Mouse (Mus musculus) forebrain, embryonic 12.5 days (tissue): ENCODE results near the gene Spata46. TPM values are rescaled to one million over a fixed set of nuclear protein-coding genes. Genes with fewer than 3 reads are reported as not detected.

Source experiments
- ATAC-seq: fragments of 200-750 bp; cut with Nextera tagmentation; 2 replicates; pipeline ENCODE4 v1.8.0; 2017; ENCODE audit warnings: moderate TSS enrichment; ENCODE audit not compliant: low FRiP score
- H3K27ac ChIP-seq: fragments of 300-500 bp; sonication (generic); 2 replicates; pipeline ENCODE4 v1.5.1; 2016; ENCODE audit warnings: mild to moderate bottlenecking
- H3K27me3 ChIP-seq: fragments of 300-500 bp; sonication (generic); 2 replicates; pipeline ENCODE4 v1.6.1; 2016; ENCODE audit warnings: mild to moderate bottlenecking
- H3K36me3 ChIP-seq: fragments of 300-500 bp; sonication (generic); replicated peaks from 2 replicates; pipeline ENCODE4 v1.6.1; 2016; ENCODE audit warnings: mild to moderate bottlenecking
- H3K4me1 ChIP-seq: fragments of 300-500 bp; sonication (generic); 2 replicates; pipeline ENCODE4 v1.6.1; 2016
- H3K4me2 ChIP-seq: fragments of 300-500 bp; sonication (generic); 2 replicates; pipeline ENCODE4 v1.6.1; 2016; ENCODE audit warnings: mild to moderate bottlenecking, moderate library complexity
- H3K4me3 ChIP-seq: fragments of 300-500 bp; sonication (generic); replicated peaks from 2 replicates; pipeline ENCODE4 v1.5.1; 2016; ENCODE audit warnings: mild to moderate bottlenecking
- H3K9ac ChIP-seq: fragments of 300-500 bp; sonication (generic); 2 replicates; pipeline ENCODE4 v1.6.1; 2016; ENCODE audit warnings: mild to moderate bottlenecking
- H3K9me3 ChIP-seq: fragments of 300-500 bp; sonication (generic); 2 replicates; pipeline ENCODE4 v1.6.1; 2016
- WGBS: fragments of 180-500 bp; shearing (Covaris S2); methylation state at CpG from one replicate; pipeline ENCODE4 v1.1.7; 2016; 5-methylcytosine and 5-hydroxymethylcytosine counted together
- polyA plus RNA-seq: library from polyadenylated mRNA; unstranded; fragments of >200 nt; fragmentation: Nextera tagmentation; extraction: Ambion mirVana; gene quantifications from 2 replicates; pipeline ENCODE4 v1.2.1, GENCODE M21; 2016

Gene Spata46
- polyA plus RNA-seq, 1 experiment from 2014 or later = 2.1 TPM

DNA sequence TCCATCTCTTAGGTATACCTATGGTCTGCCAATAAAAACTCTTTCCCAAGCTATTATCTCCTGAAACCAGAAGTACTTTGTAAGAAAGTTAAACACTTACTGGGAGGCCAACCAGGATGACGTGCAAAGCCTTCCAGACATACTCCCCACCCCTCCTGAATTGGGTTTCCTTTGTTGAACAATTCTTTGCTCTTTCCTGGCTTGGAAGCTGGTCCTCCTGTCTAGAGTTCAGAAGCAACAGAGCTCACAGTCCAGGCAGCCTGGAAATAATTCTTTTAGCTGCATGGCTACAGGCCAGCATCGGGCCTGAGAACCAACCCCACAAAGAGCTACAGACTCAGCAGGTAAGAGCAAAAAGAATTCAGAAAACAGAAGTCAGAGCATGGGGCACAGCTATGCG, 37.7 kb downstream of the Spata46 start:
- no peak overlapping the region for H3K27ac ChIP-seq
- 74% methylated on average over 3 of the region's 3 CpGs for WGBS
- H3K4me2 ChIP-seq = no peak overlapping the region

DNA sequence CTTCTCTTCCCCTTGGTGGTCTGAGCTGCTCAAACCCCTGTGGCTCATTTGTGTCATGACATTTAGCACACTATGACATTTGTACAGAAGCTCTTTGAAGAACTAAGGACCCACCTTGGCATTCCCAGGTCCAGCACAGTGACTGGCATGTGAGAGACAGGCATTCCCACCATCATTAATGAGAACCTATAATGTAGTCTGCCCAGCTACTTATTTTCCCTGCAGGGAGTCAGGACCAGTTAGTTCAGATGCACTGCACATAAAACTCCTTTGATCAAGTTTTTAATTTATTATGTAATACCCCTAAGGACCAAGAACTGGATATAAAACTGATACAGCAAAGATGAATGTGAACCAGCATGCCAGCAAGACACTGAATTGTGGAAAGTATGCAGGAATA, 42.5 kb downstream of the Spata46 start:
- Histone ChIP-seq H3K9ac (no peak overlapping the region), H3K9me3 (no peaks in the 10 kb centered on the region), H3K4me3 (no peak overlapping the region), H3K27me3 (no peaks in the 10 kb centered on the region), H3K4me2 (no peak overlapping the region), H3K4me1 (no peaks in the 10 kb centered on the region), H3K27ac (no peak overlapping the region), H3K36me3 (no peaks in the 10 kb centered on the region)
- no peak for ATAC-seq

More for the DNA sequence above, 37.7 kb downstream of the Spata46 start:
- H3K36me3 ChIP-seq = no peaks in the 10 kb centered on the region
- no peak overlapping the region for H3K4me3 ChIP-seq
- no peak for ATAC-seq
- H3K4me1 ChIP-seq = peaks cover 11% of the 10 kb centered on the region; the same call in 1 of the 2 replicates
- no peak overlapping the region for H3K9ac ChIP-seq
- H3K9me3 ChIP-seq = no peaks in the 10 kb centered on the region
- H3K27me3 ChIP-seq = no peaks in the 10 kb centered on the region

DNA sequence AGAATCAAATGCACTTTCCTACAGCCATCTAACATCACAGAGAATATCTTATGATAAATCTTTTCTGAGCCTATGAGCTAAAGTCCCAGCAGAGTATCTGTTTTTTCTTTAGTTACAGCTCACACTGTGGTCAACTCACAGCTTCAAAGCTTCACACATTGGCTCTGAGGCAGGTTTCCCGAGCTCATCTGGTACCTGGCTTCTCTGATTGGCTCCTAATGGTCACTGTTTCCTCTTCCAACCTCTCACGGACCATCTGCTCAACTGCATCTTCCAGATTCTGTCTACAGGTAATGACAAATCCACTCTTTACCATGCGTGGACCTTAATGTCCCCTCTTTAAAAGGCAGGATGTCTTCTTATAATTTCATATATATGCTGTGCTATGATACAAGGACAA, 44.7 kb downstream of the Spata46 start:
- no peaks in the 10 kb centered on the region for H3K36me3 ChIP-seq
- H3K4me1 ChIP-seq = no peaks in the 10 kb centered on the region
- no peaks in the 10 kb centered on the region for H3K27me3 ChIP-seq
- H3K4me3 ChIP-seq = no peak overlapping the region
- H3K27ac ChIP-seq = no peak overlapping the region
- no peak overlapping the region for H3K4me2 ChIP-seq
- WGBS = 82% methylated on average over 3 of the region's 3 CpGs
- H3K9me3 ChIP-seq = no peaks in the 10 kb centered on the region
- H3K9ac ChIP-seq = no peak overlapping the region
- ATAC-seq = no peak

DNA sequence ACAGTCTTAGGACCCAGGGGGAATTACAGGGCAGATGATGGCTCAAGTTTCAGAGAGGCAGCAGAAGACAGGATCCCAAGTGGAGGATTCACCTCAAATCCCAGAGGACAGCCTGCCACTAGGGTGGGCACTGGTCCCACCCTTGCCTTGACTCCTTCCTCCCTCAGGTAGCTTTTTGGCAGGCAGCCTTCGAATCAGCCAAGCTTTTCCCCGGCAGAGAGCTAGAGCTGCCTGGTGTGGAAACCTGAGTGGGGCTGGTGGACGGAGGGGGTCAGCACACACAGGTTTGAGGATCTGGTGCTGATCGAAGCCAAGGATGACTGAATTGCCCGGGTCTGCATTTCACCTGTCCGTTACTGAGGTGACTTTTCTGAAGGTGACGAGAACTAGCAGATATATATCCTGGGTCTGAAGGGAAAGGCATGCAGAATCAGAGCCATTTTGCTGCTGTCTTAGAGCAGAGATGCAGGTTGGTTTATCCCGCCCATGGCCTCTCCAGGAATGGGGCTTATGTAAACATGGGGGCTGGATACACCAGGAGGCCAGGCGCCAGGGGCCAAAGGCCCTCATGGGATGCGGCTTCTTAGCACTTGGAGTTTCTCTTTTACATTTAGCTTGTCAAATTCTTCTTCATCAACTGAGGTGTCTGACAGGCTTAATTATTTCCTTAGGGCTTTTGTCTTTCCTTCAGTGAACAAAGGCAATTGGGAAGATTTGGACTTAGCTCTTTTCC, 51.7 kb downstream of the Spata46 start:
- Histone ChIP-seq H3K4me3 (no peak overlapping the region), H3K4me1 (peaks cover 6% of the 10 kb centered on the region; the same call in 1 of the 2 replicates), H3K9ac (no peak overlapping the region), H3K27ac (no peak overlapping the region), H3K36me3 (no peaks in the 10 kb centered on the region), H3K4me2 (no peak overlapping the region), H3K9me3 (no peaks in the 10 kb centered on the region), H3K27me3 (no peaks in the 10 kb centered on the region)
- 77% methylated on average over 10 of the region's 10 CpGs for WGBS
- no peak for ATAC-seq

Other genes starting within 250 kb of the Spata46 start
- gene Ddr2, start 198.0 kb upstream of the Spata46 start, polyA plus RNA-seq = 15.2 and 22.0 TPM in 2 replicates
- gene Uap1, start 133.8 kb upstream of the Spata46 start, polyA plus RNA-seq = 59.0 and 60.5 TPM in 2 replicates
- 14.3 and 14.8 TPM in 2 replicates for gene Uhmk1, start 93.4 kb upstream of the Spata46 start, polyA plus RNA-seq
- not detected in 2 replicates for gene Sh2d1b2, start 76.1 kb upstream of the Spata46 start, polyA plus RNA-seq
- gene Sh2d1b1, start 31.5 kb upstream of the Spata46 start, polyA plus RNA-seq = 0.08 TPM in 1 of 2 replicates, not detected in the other
- 5.1 TPM in 2 replicates for gene Gm7694, start 2.5 kb upstream of the Spata46 start, polyA plus RNA-seq